Mouse (Mus musculus): ENCODE data around the gene Irf4. TPM values are rescaled to one million over a fixed set of nuclear protein-coding genes. Genes with fewer than 3 reads are reported as not detected.

Irf4 gene
- polyA plus RNA-seq, 1 experiment from 2014 or later, result 0.27 TPM

GRCm38 (mm10) chr13:30747504-30747903 lies 1.5 kb upstream of the Irf4 start:
- H3K9ac ChIP-seq (ENCODE audit: low read depth, low read length), result no peak overlapping the region
- no peak overlapping the region for H3K4me2 ChIP-seq (replicated peaks; ENCODE audit: low read depth, low read length)
- no peaks in the 10 kb centered on the region for H3K9me3 ChIP-seq (ENCODE audit: control insufficient read depth, low read length)
- H3K27me3 ChIP-seq (ENCODE audit: control insufficient read depth, insufficient read depth, low read length), result peaks cover 62% of the 10 kb centered on the region
- H3K36me3 ChIP-seq (ENCODE audit: control insufficient read depth, insufficient read depth, low read length), result no peaks in the 10 kb centered on the region
- WGBS, result 66% methylated on average over 11 of the region's 11 CpGs
- ATAC-seq (ENCODE audit: low FRiP score, low TSS enrichment), result no peak
- H3K4me1 ChIP-seq (ENCODE audit: control insufficient read depth, insufficient read depth, low read length), result 0 out of 2 replicates have a peak, but pooled peaks cover 9% of the 10 kb centered on the region
- H3K4me3 ChIP-seq (ENCODE audit: low read length), result no peak overlapping the region
- H3K27ac ChIP-seq (ENCODE audit: low read depth, low read length), result no peak overlapping the region

- Histone ChIP-seq H3K9me3 (ENCODE audit: control insufficient read depth, low read length) (no peaks in the 10 kb centered on the region), H3K9ac (ENCODE audit: low read depth, low read length) (no peak overlapping the region), H3K4me3 (ENCODE audit: low read length) (no peak overlapping the region), H3K36me3 (ENCODE audit: control insufficient read depth, insufficient read depth, low read length) (no peaks in the 10 kb centered on the region), H3K4me2 (replicated peaks; ENCODE audit: low read depth, low read length) (no peak overlapping the region), H3K27me3 (ENCODE audit: control insufficient read depth, insufficient read depth, low read length) (peaks cover 64% of the 10 kb centered on the region), H3K4me1 (ENCODE audit: control insufficient read depth, insufficient read depth, low read length) (0 out of 2 replicates have a peak, but pooled peaks cover 9% of the 10 kb centered on the region), H3K27ac (ENCODE audit: low read depth, low read length) (no peak overlapping the region)
- WGBS, result 51% methylated on average over 11 of the region's 11 CpGs
- no peak for ATAC-seq (ENCODE audit: low FRiP score, low TSS enrichment)
These were observed 705 bp upstream of the Irf4 start for GRCm38 (mm10) chr13:30748321-30748720.

GRCm38 (mm10) chr13:30749557-30750141 lies 623 bp downstream of the Irf4 start:
- 4% methylated on average over 11 of the region's 11 CpGs for WGBS
- Histone ChIP-seq H3K4me2 (replicated peaks; ENCODE audit: low read depth, low read length) (peak overlapping the region; percentile 57), H3K36me3 (ENCODE audit: control insufficient read depth, insufficient read depth, low read length) (no peaks in the 10 kb centered on the region), H3K4me1 (ENCODE audit: control insufficient read depth, insufficient read depth, low read length) (0 out of 2 replicates have a peak, but pooled peaks cover 9% of the 10 kb centered on the region), H3K27ac (ENCODE audit: low read depth, low read length) (no peak overlapping the region), H3K9me3 (ENCODE audit: control insufficient read depth, low read length) (no peaks in the 10 kb centered on the region), H3K27me3 (ENCODE audit: control insufficient read depth, insufficient read depth, low read length) (peaks cover 62% of the 10 kb centered on the region), H3K9ac (ENCODE audit: low read depth, low read length) (no peak overlapping the region), H3K4me3 (ENCODE audit: low read length) (peak overlapping the region; percentile 39)
- peak; percentile 32; the same call in 1 of the 2 replicates for ATAC-seq (ENCODE audit: low FRiP score, low TSS enrichment)

GRCm38 (mm10) chr13:30750461-30751303 lies 1.7 kb downstream of the Irf4 start:
- H3K4me3 ChIP-seq (ENCODE audit: low read length), result peak overlapping the region; percentile 39
- peak; percentile 58; the same call in 1 of the 2 replicates for ATAC-seq (ENCODE audit: low FRiP score, low TSS enrichment)
- H3K27me3 ChIP-seq (ENCODE audit: control insufficient read depth, insufficient read depth, low read length), result peaks cover 58% of the 10 kb centered on the region
- H3K36me3 ChIP-seq (ENCODE audit: control insufficient read depth, insufficient read depth, low read length), result no peaks in the 10 kb centered on the region
- no peak overlapping the region for H3K27ac ChIP-seq (ENCODE audit: low read depth, low read length)
- WGBS, result 3% methylated on average over 30 of the region's 33 CpGs
- H3K4me2 ChIP-seq (replicated peaks; ENCODE audit: low read depth, low read length), result peak overlapping the region; percentile 57
- H3K9me3 ChIP-seq (ENCODE audit: control insufficient read depth, low read length), result no peaks in the 10 kb centered on the region
- 0 out of 2 replicates have a peak, but pooled peaks cover 9% of the 10 kb centered on the region for H3K4me1 ChIP-seq (ENCODE audit: control insufficient read depth, insufficient read depth, low read length)
- H3K9ac ChIP-seq (ENCODE audit: low read depth, low read length), result no peak overlapping the region

- peaks cover 58% of the 10 kb centered on the region for H3K27me3 ChIP-seq (ENCODE audit: control insufficient read depth, insufficient read depth, low read length)
- no peak overlapping the region; the same call in 1 of the 2 replicates for H3K4me2 ChIP-seq (replicated peaks; ENCODE audit: low read depth, low read length)
These were observed 2.2 kb downstream of the Irf4 start for GRCm38 (mm10) chr13:30751304-30751580.

GRCm38 (mm10) chr13:30752581-30753187 lies 3.7 kb downstream of the Irf4 start:
- 70% methylated on average over 4 of the region's 4 CpGs for WGBS
- Histone ChIP-seq H3K9me3 (ENCODE audit: control insufficient read depth, low read length) (no peaks in the 10 kb centered on the region), H3K27ac (ENCODE audit: low read depth, low read length) (no peak overlapping the region), H3K4me1 (ENCODE audit: control insufficient read depth, insufficient read depth, low read length) (0 out of 2 replicates have a peak, but pooled peaks cover 9% of the 10 kb centered on the region), H3K36me3 (ENCODE audit: control insufficient read depth, insufficient read depth, low read length) (no peaks in the 10 kb centered on the region), H3K9ac (ENCODE audit: low read depth, low read length) (no peak overlapping the region), H3K4me3 (ENCODE audit: low read length) (no peak overlapping the region), H3K4me2 (replicated peaks; ENCODE audit: low read depth, low read length) (no peak overlapping the region), H3K27me3 (ENCODE audit: control insufficient read depth, insufficient read depth, low read length) (peaks cover 45% of the 10 kb centered on the region)
- ATAC-seq (ENCODE audit: low FRiP score, low TSS enrichment), result no peak

More at GRCm38 (mm10) chr13:30751304-30751580, 2.2 kb downstream of the Irf4 start:
- no peak overlapping the region for H3K9ac ChIP-seq (ENCODE audit: low read depth, low read length)
- 21% methylated on average over 6 of the region's 6 CpGs for WGBS
- no peaks in the 10 kb centered on the region for H3K36me3 ChIP-seq (ENCODE audit: control insufficient read depth, insufficient read depth, low read length)
- no peak overlapping the region for H3K27ac ChIP-seq (ENCODE audit: low read depth, low read length)
- no peaks in the 10 kb centered on the region for H3K9me3 ChIP-seq (ENCODE audit: control insufficient read depth, low read length)
- no peak for ATAC-seq (ENCODE audit: low FRiP score, low TSS enrichment)
- H3K4me3 ChIP-seq (ENCODE audit: low read length), result no peak overlapping the region
- H3K4me1 ChIP-seq (ENCODE audit: control insufficient read depth, insufficient read depth, low read length), result 0 out of 2 replicates have a peak, but pooled peaks cover 9% of the 10 kb centered on the region

- Histone ChIP-seq H3K4me3 (ENCODE audit: low read length) (no peak overlapping the region), H3K9ac (ENCODE audit: low read depth, low read length) (no peak overlapping the region), H3K27ac (ENCODE audit: low read depth, low read length) (no peak overlapping the region), H3K36me3 (ENCODE audit: control insufficient read depth, insufficient read depth, low read length) (no peaks in the 10 kb centered on the region), H3K4me2 (replicated peaks; ENCODE audit: low read depth, low read length) (no peak overlapping the region), H3K9me3 (ENCODE audit: control insufficient read depth, low read length) (no peaks in the 10 kb centered on the region), H3K27me3 (ENCODE audit: control insufficient read depth, insufficient read depth, low read length) (peaks cover 38% of the 10 kb centered on the region), H3K4me1 (ENCODE audit: control insufficient read depth, insufficient read depth, low read length) (0 out of 2 replicates have a peak, but pooled peaks cover 9% of the 10 kb centered on the region)
- 77% methylated on average over 3 of the region's 3 CpGs for WGBS
- no peak for ATAC-seq (ENCODE audit: low FRiP score, low TSS enrichment)
These were observed 4.4 kb downstream of the Irf4 start for GRCm38 (mm10) chr13:30753441-30753840.

- H3K4me3 ChIP-seq (ENCODE audit: low read length), result no peak overlapping the region
- H3K4me1 ChIP-seq (ENCODE audit: control insufficient read depth, insufficient read depth, low read length), result 0 out of 2 replicates have a peak, but pooled peaks cover 9% of the 10 kb centered on the region
- 85% methylated on average over 4 of the region's 4 CpGs for WGBS
- no peak overlapping the region for H3K4me2 ChIP-seq (replicated peaks; ENCODE audit: low read depth, low read length)
- H3K9me3 ChIP-seq (ENCODE audit: control insufficient read depth, low read length), result no peaks in the 10 kb centered on the region
- peaks cover 31% of the 10 kb centered on the region for H3K27me3 ChIP-seq (ENCODE audit: control insufficient read depth, insufficient read depth, low read length)
- H3K9ac ChIP-seq (ENCODE audit: low read depth, low read length), result no peak overlapping the region
- no peak overlapping the region for H3K27ac ChIP-seq (ENCODE audit: low read depth, low read length)
- ATAC-seq (ENCODE audit: low FRiP score, low TSS enrichment), result no peak
- H3K36me3 ChIP-seq (ENCODE audit: control insufficient read depth, insufficient read depth, low read length), result no peaks in the 10 kb centered on the region
These were observed 5.0 kb downstream of the Irf4 start for GRCm38 (mm10) chr13:30754066-30754465.
